In the genomic region with DNA sequence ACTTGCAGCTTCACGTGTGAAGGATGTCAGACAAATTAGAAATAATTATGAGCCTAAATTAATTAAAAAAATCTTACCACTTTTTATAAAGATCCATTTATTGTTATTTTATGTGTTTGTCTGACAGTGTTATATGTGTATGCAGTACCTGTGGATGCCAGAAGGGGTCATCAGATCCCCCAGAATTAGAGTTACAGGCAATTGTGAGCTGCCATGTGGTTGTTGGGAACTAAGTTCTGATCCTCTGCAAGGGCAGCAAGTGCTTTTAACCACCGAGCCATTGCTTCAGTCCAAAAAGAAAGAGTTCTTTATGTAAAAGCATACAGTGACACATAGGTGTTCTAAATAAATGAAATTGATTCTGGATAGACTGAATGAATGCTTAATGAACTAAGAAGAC, we compare ENCODE assay signal across 21 mouse cellular contexts. TPM values are rescaled to one million over a fixed set of nuclear protein-coding genes. Genes with fewer than 3 reads are reported as not detected.
"Had no signal": no experiment of that assay in that cellular context is flagged by ENCODE, and none has a peak within 500 bp of the region (broad histone marks: within the 10 kb centered on the region; RNA-seq: fewer than 3 reads in every experiment).

No protein-coding gene starts in this region.

- H3K27ac ChIP-seq: limb, embryonic 12.5 days; limb, embryonic 15.5 days; liver, embryonic 12.5 days; liver, embryonic 15.5 days; midbrain, embryonic 15.5 days; neural tube, embryonic 13.5 days; stomach, embryonic 15.5 days had no signal

- H3K4me3 ChIP-seq: limb, embryonic 12.5 days; limb, embryonic 15.5 days; liver, embryonic 12.5 days; liver, embryonic 15.5 days; midbrain, embryonic 15.5 days; myocyte; neural tube, embryonic 13.5 days; stomach, embryonic 15.5 days had no signal

- H3K27me3 ChIP-seq: limb, embryonic 12.5 days; limb, embryonic 15.5 days; liver, embryonic 12.5 days; liver, embryonic 15.5 days; midbrain, embryonic 15.5 days; neural tube, embryonic 13.5 days; stomach, embryonic 15.5 days had no signal

- DNase-seq: kidney, adult 11 months; kidney, adult 9 months; kidney, postnatal 14 days; kidney, postnatal 4 days; left cerebral cortex, postnatal 4 days; lung, adult 2 months; lung, postnatal 14 days; lung, postnatal 4 days; retina, postnatal 1 day; right cerebral cortex, postnatal 25 days; spleen, adult 18-20 months; thymus, postnatal 25 days had no signal

- H3K9me3 ChIP-seq: limb, embryonic 15.5 days; liver, embryonic 15.5 days; midbrain, embryonic 15.5 days; stomach, embryonic 15.5 days had no signal

- H3K4me1 ChIP-seq: limb, embryonic 15.5 days; liver, embryonic 12.5 days; liver, embryonic 15.5 days; midbrain, embryonic 15.5 days; neural tube, embryonic 13.5 days; stomach, embryonic 15.5 days had no signal

- H3K9ac ChIP-seq: limb, embryonic 12.5 days; limb, embryonic 15.5 days; liver, embryonic 12.5 days; liver, embryonic 15.5 days; midbrain, embryonic 15.5 days; neural tube, embryonic 13.5 days; stomach, embryonic 15.5 days had no signal

- H3K36me3 ChIP-seq: limb, embryonic 12.5 days; limb, embryonic 15.5 days; liver, embryonic 12.5 days; liver, embryonic 15.5 days; midbrain, embryonic 15.5 days; neural tube, embryonic 13.5 days; stomach, embryonic 15.5 days had no signal

RNA-seq across cellular contexts. Expression of gene Glt1d1, which starts 45.5 kb away (rescaled TPM):
- total RNA-seq: megakaryocyte-erythroid progenitor cell, adult 5-6 weeks had no signal
- polyA plus RNA-seq: myocyte had no signal
